Mouse (Mus musculus) cerebellum, postnatal 4 days (tissue): Measurements from ENCODE around the gene Mfrp.

Experiments
- DNase-seq, 2 experiments: peaks; one replicate each; pipeline ENCODE4 v3.0.0; 2022; ENCODE audit warnings: low spot score in 2 of 2, mixed read lengths in 1 of 2

Gene Mfrp

DNA sequence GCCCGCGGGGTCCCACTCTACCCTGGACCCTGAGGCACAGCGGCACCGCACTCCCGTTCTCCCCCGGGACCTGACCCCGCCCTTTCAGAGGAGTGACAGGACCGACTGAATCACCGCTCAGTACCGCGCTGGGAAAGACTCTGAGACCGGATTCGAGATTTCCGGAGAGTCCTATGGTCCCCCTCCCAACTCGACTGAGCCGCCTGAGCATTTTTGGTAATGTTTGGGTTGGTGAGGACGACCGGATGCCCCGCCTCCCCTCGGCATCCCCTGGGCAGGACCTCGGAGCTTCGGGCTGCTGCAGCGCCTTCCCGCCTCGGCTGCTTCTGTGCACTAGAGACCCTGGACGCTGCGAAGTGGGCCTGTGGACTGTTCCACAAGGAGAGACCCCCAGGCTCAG is 28.5 kb downstream of the Mfrp start:
- peak in 1 of 2 experiments; percentile 27 for DNase-seq

DNA sequence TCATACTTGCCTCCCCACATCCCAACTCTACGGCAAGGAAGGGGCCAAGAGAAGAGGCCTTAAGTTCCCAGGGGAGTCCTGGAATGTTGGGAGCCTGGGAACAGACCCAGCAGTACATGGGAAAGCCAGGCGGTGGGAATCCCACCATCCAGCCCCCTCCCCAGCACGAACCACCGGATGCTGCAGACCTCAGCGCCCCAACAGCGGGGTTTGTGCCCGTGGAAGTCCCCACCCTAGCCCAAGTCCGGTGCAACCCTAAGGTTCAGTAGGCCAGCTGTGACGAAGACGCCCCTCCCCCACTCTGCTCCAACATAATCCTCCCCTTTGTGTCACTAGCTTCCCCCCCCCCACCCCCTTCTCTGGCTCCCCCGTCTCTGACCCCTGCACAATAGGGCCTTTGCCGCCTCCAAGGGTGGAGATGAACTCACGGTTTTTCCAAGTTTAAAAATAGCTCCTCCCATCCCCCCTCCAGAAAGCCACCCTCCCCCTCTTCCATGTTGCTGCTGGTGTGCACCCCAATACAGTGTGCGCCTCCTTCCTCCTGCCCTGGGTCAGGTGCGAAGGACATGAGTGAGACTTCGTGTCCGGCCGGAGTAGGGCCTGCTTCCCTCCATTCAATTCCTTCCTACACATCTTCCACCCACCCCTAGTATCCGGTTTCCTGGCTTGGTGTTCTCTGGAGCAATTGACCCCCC is 29.2 kb downstream of the Mfrp start:
- DNase-seq: no peak

DNA sequence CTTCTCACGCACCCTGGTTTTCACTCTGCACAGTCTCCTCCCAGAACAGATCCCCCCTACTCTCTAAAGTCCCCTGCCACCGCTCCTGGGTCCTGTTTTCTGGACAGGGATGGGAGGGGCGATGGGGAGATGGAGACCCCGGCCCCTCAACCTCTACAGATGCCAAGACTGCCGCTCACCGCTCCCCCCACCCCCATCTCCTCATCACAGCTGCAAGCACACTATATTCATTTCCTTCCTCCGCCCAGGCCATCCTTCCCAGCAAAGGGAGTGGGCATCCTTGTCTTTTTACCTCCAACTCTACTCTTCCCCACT is 29.7 kb downstream of the Mfrp start:
- no peak for DNase-seq

GRCm38 (mm10) chr9:44132200-44132599 is 30.7 kb downstream of the Mfrp start:
- DNase-seq: no peak

DNA sequence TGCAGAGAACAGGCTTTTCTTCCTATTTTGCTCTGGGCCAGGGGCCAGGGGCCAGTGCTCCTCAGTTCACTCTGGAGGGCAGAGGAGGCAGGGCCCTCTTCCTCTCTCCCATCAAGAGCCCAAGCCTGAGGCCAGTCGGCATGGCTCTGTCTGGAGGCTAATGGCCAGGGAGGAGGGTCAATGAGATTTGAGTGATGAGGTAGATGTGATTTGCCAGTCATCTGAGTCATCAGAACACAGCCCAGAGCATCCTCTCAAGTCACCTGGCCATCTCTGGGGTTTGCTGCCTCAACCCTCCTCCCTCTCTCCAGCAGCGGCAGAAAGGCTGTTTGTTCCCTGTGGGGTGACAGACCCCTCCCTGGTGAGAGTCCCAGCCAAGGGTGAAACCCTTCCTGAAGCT is 31.8 kb downstream of the Mfrp start:
- no peak for DNase-seq

GRCm38 (mm10) chr9:44134101-44134850 is 32.7 kb downstream of the Mfrp start, which contains the start of gene Mcam:
TSS of gene Mcam (plus strand) at chr9:44134469.
- peak; percentile 60 to 82 for DNase-seq

- DNase-seq: peak in 1 of 2 experiments; percentile 48
Observed at GRCm38 (mm10) chr9:44134851-44135730, 33.6 kb downstream of the Mfrp start.

- DNase-seq: no peak
Observed at GRCm38 (mm10) chr9:44135731-44136411, 34.3 kb downstream of the Mfrp start.

DNA sequence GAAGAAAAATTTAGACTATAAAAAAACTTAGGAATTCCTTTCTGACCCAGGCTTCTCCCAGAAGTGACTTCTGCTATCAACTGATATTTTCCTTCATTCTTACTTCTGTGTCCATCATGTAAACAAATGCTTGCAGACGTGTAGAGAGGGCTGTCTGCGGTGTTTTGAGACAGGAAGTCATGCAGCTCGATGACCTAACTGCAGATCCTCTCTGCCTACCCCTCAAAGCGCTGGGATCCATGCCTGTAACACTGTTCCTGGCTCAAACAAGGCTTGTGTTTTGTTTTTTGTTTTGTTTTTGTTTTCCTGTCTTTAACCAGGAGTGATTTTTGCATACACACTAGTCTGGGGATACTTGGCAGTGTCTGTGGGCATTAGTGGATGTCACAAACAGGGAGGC is 36.3 kb downstream of the Mfrp start:
- no peak for DNase-seq

- no peak for DNase-seq
Observed at GRCm38 (mm10) chr9:44141951-44142350, 40.4 kb downstream of the Mfrp start.

GRCm38 (mm10) chr9:44143421-44143820 is 41.9 kb downstream of the Mfrp start:
- no peak for DNase-seq

- no peak for DNase-seq
Observed at GRCm38 (mm10) chr9:44144023-44144717, 42.6 kb downstream of the Mfrp start.

DNA sequence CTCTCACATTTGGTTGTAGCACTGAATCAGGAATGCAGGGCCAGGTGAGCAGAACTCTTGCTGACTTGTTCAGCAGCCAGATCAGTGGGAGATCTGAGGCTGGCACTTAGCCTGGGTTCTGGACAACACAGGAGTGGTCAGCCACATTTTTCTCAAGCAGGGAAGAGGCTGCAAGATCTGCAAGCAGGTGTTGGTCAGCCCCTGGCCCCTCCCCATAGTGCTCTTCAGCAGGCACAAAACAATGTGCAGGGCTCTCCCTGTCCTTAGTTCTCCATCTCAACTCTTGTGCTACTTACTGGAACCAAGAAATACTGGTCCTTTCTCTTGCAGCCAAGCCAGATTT is 43.2 kb downstream of the Mfrp start:
- no peak for DNase-seq

- DNase-seq: no peak
Observed at GRCm38 (mm10) chr9:44147290-44147689, 45.8 kb downstream of the Mfrp start.
